Mouse (Mus musculus): ENCODE data around the gene Vrtn. TPM values are rescaled to one million over a fixed set of nuclear protein-coding genes. Genes with fewer than 3 reads are reported as not detected.

Vrtn gene
- polyA plus RNA-seq (2014; fragmentation: Nextera tagmentation; extraction: Ambion mirVana), result not detected in 2 replicates

- no peak for ATAC-seq (ENCODE audit: low read depth)
- peaks cover 27% of the 10 kb centered on the region for H3K27me3 ChIP-seq (ENCODE audit: control insufficient read depth, insufficient read depth, low read length)
Measured at GRCm38 (mm10) chr12:84640654-84641053, at the start of gene Vrtn. TSS of gene Vrtn (plus strand) at chr12:84641019.

GRCm38 (mm10) chr12:84598324-84598723 is 42.5 kb upstream of the Vrtn start:
- H3K27me3 ChIP-seq (ENCODE audit: control insufficient read depth, insufficient read depth, low read length), result no peaks in the 10 kb centered on the region
- no peaks in the 10 kb centered on the region for H3K4me1 ChIP-seq (ENCODE audit: control insufficient read depth, insufficient read depth, low read length)
- H3K4me2 ChIP-seq (ENCODE audit: low read depth, low read length), result no peak overlapping the region
- no peaks in the 10 kb centered on the region for H3K9me3 ChIP-seq (ENCODE audit: control insufficient read depth, low read length)
- no peak overlapping the region for H3K9ac ChIP-seq (replicated peaks; ENCODE audit: low read depth, low read length)
- no peak overlapping the region for H3K27ac ChIP-seq (ENCODE audit: low read depth, low read length)
- H3K36me3 ChIP-seq (ENCODE audit: control insufficient read depth, insufficient read depth, low read length), result no peaks in the 10 kb centered on the region
- no peak overlapping the region for H3K4me3 ChIP-seq (ENCODE audit: low read depth, low read length)
- no peak; the same call in 1 of the 2 replicates for ATAC-seq (ENCODE audit: low read depth)
- WGBS, result 16% methylated on average over 8 of the region's 8 CpGs

More at GRCm38 (mm10) chr12:84640654-84641053, at the start of gene Vrtn:
- no peaks in the 10 kb centered on the region for H3K9me3 ChIP-seq (ENCODE audit: control insufficient read depth, low read length)
- H3K4me3 ChIP-seq (ENCODE audit: low read depth, low read length), result no peak within 1 kb of the TSS
- H3K9ac ChIP-seq (replicated peaks; ENCODE audit: low read depth, low read length), result no peak within 1 kb of the TSS
- no peak within 1 kb of the TSS for H3K4me2 ChIP-seq (ENCODE audit: low read depth, low read length)
- no peak within 1 kb of the TSS for H3K27ac ChIP-seq (ENCODE audit: low read depth, low read length)
- no peaks in the 10 kb centered on the region for H3K4me1 ChIP-seq (ENCODE audit: control insufficient read depth, insufficient read depth, low read length)
- 6% methylated on average over 9 of the region's 9 CpGs for WGBS
- H3K36me3 ChIP-seq (ENCODE audit: control insufficient read depth, insufficient read depth, low read length), result no peaks in the 10 kb centered on the region

- Histone ChIP-seq H3K4me2 (ENCODE audit: low read depth, low read length) (no peak overlapping the region), H3K4me1 (ENCODE audit: control insufficient read depth, insufficient read depth, low read length) (no peaks in the 10 kb centered on the region), H3K36me3 (ENCODE audit: control insufficient read depth, insufficient read depth, low read length) (no peaks in the 10 kb centered on the region), H3K27ac (ENCODE audit: low read depth, low read length) (no peak overlapping the region), H3K9ac (replicated peaks; ENCODE audit: low read depth, low read length) (no peak overlapping the region), H3K4me3 (ENCODE audit: low read depth, low read length) (no peak overlapping the region), H3K9me3 (ENCODE audit: control insufficient read depth, low read length) (no peaks in the 10 kb centered on the region), H3K27me3 (ENCODE audit: control insufficient read depth, insufficient read depth, low read length) (no peaks in the 10 kb centered on the region)
- WGBS, result 88% methylated on average over 6 of the region's 7 CpGs
- no peak for ATAC-seq (ENCODE audit: low read depth)
Measured at GRCm38 (mm10) chr12:84604001-84604400, 36.8 kb upstream of the Vrtn start.

DNA sequence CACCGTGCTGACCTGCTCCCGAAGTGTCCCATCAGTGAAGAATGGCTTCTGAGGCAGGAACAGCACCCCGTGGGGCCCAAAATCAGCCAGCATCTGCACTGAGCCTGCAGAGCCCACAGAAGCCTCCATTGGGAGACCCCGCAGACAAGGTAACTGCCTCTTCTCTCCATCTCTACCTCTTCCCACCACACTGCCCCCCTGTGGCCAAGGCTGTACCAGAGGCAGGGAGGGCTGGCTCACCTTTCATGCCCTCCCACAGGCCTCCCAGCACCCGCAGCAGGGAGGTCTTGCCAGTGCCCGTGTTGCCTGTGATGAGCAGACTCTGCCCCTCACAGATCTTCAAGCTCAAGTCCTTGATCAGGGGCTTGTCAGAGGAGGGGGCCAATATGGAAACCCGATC is 35.0 kb upstream of the Vrtn start:
- H3K4me3 ChIP-seq (ENCODE audit: low read depth, low read length), result no peak overlapping the region
- ATAC-seq (ENCODE audit: low read depth), result no peak
- H3K36me3 ChIP-seq (ENCODE audit: control insufficient read depth, insufficient read depth, low read length), result no peaks in the 10 kb centered on the region
- H3K9ac ChIP-seq (replicated peaks; ENCODE audit: low read depth, low read length), result no peak overlapping the region
- no peaks in the 10 kb centered on the region for H3K4me1 ChIP-seq (ENCODE audit: control insufficient read depth, insufficient read depth, low read length)
- H3K27me3 ChIP-seq (ENCODE audit: control insufficient read depth, insufficient read depth, low read length), result no peaks in the 10 kb centered on the region
- no peak overlapping the region for H3K4me2 ChIP-seq (ENCODE audit: low read depth, low read length)
- 83% methylated on average over 7 of the region's 7 CpGs for WGBS
- H3K27ac ChIP-seq (ENCODE audit: low read depth, low read length), result no peak overlapping the region
- H3K9me3 ChIP-seq (ENCODE audit: control insufficient read depth, low read length), result no peaks in the 10 kb centered on the region

- Histone ChIP-seq H3K36me3 (ENCODE audit: control insufficient read depth, insufficient read depth, low read length) (no peaks in the 10 kb centered on the region), H3K9me3 (ENCODE audit: control insufficient read depth, low read length) (no peaks in the 10 kb centered on the region), H3K9ac (replicated peaks; ENCODE audit: low read depth, low read length) (no peak overlapping the region), H3K27ac (ENCODE audit: low read depth, low read length) (no peak overlapping the region), H3K4me1 (ENCODE audit: control insufficient read depth, insufficient read depth, low read length) (no peaks in the 10 kb centered on the region), H3K27me3 (ENCODE audit: control insufficient read depth, insufficient read depth, low read length) (no peaks in the 10 kb centered on the region), H3K4me3 (ENCODE audit: low read depth, low read length) (no peak overlapping the region), H3K4me2 (ENCODE audit: low read depth, low read length) (no peak overlapping the region)
- ATAC-seq (ENCODE audit: low read depth), result no peak
- 89% methylated on average over 10 of the region's 10 CpGs for WGBS
Measured at GRCm38 (mm10) chr12:84611718-84612117, 29.1 kb upstream of the Vrtn start.

DNA sequence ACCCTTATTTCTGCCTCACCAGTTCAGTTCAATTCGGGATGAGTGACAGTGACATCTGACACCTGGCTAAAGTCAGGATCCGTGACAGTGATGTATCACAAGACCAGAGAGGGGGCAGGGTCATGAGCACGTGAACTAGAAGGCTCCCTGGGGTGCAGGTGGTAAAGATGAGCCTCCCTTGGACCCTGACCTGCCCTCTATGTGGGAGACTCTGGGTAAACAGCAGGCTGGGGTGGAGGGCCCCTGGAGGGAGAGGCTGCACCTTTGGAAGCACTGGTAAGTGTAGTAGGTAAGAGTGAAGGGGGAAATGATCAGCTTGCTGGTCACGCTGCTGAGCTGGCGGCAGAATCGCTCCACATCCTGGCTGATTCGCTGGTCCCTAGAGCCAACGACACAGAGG is 28.3 kb upstream of the Vrtn start:
- Histone ChIP-seq H3K9me3 (ENCODE audit: control insufficient read depth, low read length) (no peaks in the 10 kb centered on the region), H3K4me3 (ENCODE audit: low read depth, low read length) (no peak overlapping the region), H3K4me2 (ENCODE audit: low read depth, low read length) (no peak overlapping the region), H3K4me1 (ENCODE audit: control insufficient read depth, insufficient read depth, low read length) (no peaks in the 10 kb centered on the region), H3K27me3 (ENCODE audit: control insufficient read depth, insufficient read depth, low read length) (no peaks in the 10 kb centered on the region), H3K36me3 (ENCODE audit: control insufficient read depth, insufficient read depth, low read length) (no peaks in the 10 kb centered on the region), H3K9ac (replicated peaks; ENCODE audit: low read depth, low read length) (no peak overlapping the region), H3K27ac (ENCODE audit: low read depth, low read length) (no peak overlapping the region)
- WGBS, result 66% methylated on average over 8 of the region's 8 CpGs
- ATAC-seq (ENCODE audit: low read depth), result no peak

DNA sequence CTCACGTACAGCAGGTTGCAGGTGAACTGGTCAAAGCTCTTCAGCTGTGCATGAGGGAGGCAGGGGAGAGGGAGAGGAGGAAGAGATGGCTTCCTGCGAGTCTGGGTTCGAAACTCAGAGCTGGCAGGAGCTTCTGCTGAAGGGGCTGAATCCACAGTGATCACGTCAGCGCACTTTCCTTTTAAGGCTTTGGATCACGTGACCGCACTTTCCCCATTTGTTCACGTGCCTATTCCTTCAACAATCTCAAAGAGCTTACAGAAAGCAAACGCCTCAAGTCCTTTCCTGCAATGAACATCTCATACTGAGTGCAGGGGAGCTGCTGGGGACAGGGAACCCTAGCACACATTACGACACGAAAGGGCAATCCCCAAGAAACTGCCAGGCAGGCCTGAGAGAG is 26.8 kb upstream of the Vrtn start:
- no peaks in the 10 kb centered on the region for H3K9me3 ChIP-seq (ENCODE audit: control insufficient read depth, low read length)
- WGBS, result 90% methylated on average over 11 of the region's 11 CpGs

DNA sequence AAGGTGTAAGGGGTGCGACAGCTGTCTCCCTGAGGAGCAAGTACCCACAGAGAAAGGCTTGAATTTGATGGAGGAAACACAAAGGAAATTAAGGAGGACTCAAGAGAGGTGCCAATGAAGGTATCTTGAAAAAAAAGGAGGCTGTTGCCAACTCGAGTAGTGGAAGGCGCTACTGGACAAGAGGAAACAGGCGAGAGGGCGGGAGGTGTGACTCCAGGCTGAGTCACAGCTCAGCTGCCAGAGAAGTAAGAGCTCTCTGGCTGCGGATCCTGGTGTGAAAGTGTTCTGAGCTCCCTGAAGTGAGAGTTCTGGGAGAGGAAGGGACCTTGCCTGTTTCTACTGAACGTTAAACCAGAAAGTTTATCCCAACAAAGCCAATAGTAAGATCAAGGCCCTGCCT is 26.3 kb upstream of the Vrtn start:
- no peaks in the 10 kb centered on the region for H3K9me3 ChIP-seq (ENCODE audit: control insufficient read depth, low read length)
- WGBS, result 86% methylated on average over 7 of the region's 7 CpGs
- no peaks in the 10 kb centered on the region for H3K4me1 ChIP-seq (ENCODE audit: control insufficient read depth, insufficient read depth, low read length)
- H3K4me3 ChIP-seq (ENCODE audit: low read depth, low read length), result no peak overlapping the region
- ATAC-seq (ENCODE audit: low read depth), result no peak
- no peaks in the 10 kb centered on the region for H3K36me3 ChIP-seq (ENCODE audit: control insufficient read depth, insufficient read depth, low read length)
- no peak overlapping the region for H3K27ac ChIP-seq (ENCODE audit: low read depth, low read length)
- H3K9ac ChIP-seq (replicated peaks; ENCODE audit: low read depth, low read length), result no peak overlapping the region
- H3K4me2 ChIP-seq (ENCODE audit: low read depth, low read length), result no peak overlapping the region
- no peaks in the 10 kb centered on the region for H3K27me3 ChIP-seq (ENCODE audit: control insufficient read depth, insufficient read depth, low read length)

More for the DNA sequence above, 26.8 kb upstream of the Vrtn start:
- Histone ChIP-seq H3K36me3 (ENCODE audit: control insufficient read depth, insufficient read depth, low read length) (no peaks in the 10 kb centered on the region), H3K9ac (replicated peaks; ENCODE audit: low read depth, low read length) (no peak overlapping the region), H3K4me3 (ENCODE audit: low read depth, low read length) (no peak overlapping the region), H3K4me2 (ENCODE audit: low read depth, low read length) (no peak overlapping the region), H3K27me3 (ENCODE audit: control insufficient read depth, insufficient read depth, low read length) (no peaks in the 10 kb centered on the region), H3K4me1 (ENCODE audit: control insufficient read depth, insufficient read depth, low read length) (no peaks in the 10 kb centered on the region), H3K27ac (ENCODE audit: low read depth, low read length) (no peak overlapping the region)
- ATAC-seq (ENCODE audit: low read depth), result no peak

DNA sequence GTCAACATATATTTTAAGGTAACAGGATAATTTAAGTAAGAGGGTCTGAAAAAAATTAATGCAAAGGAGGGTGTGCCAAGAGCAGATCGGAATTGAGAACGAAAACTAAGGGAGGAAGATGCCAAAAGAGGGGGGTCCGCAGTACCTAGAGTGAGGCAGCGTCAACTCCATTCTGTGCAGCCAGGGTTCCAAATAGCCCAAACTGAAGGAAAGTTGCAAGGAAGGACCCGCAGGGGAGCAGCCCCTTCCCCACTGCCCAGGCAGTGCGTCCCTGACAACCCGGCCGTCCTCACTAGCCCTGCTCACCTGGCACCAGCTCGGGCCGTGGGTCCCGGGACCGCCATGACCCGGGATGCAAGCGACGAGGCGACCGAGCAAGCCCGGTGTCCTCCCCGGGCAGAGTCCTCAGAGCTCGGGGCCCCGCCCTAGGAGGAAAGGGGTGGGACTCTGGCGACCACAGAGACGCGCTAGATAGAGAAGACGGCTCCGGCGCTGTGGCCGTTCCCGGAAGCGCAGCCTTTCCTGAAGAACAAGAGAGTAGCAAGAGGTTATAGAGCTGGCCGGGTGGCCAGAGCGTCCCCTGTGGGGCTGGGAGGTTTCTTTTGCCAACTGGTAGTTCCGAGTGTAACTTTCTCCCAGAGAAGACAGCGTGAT is 23.7 kb upstream of the Vrtn start, which contains the start of gene Abcd4:
TSS of gene Abcd4 (minus strand) at position 437 of the 654 bp plus-strand sequence.
- under 1% methylated on average over 34 of the region's 34 CpGs for WGBS
- Histone ChIP-seq H3K27ac (ENCODE audit: low read depth, low read length) (no peak within 1 kb of the TSS), H3K4me2 (ENCODE audit: low read depth, low read length) (peak within 1 kb of the TSS; percentile 63), H3K4me3 (ENCODE audit: low read depth, low read length) (peak within 1 kb of the TSS; percentile 76), H3K36me3 (ENCODE audit: control insufficient read depth, insufficient read depth, low read length) (no peaks in the 10 kb centered on the region), H3K9me3 (ENCODE audit: control insufficient read depth, low read length) (no peaks in the 10 kb centered on the region), H3K4me1 (ENCODE audit: control insufficient read depth, insufficient read depth, low read length) (no peaks in the 10 kb centered on the region), H3K27me3 (ENCODE audit: control insufficient read depth, insufficient read depth, low read length) (no peaks in the 10 kb centered on the region), H3K9ac (replicated peaks; ENCODE audit: low read depth, low read length) (peak within 1 kb of the TSS; percentile 74)
- peak; percentile 97 for ATAC-seq (ENCODE audit: low read depth)
